Mouse (Mus musculus) urinary bladder, adult 2 months (tissue): ENCODE results near the gene Mpeg1. TPM values are rescaled to one million over a fixed set of nuclear protein-coding genes. Genes with fewer than 3 reads are reported as not detected.

ENCODE experiments used
- DNase-seq: peaks from one replicate; pipeline ENCODE4 v3.0.0; 2022; ENCODE audit warnings: low spot score
- polyA plus RNA-seq: library from polyadenylated mRNA; depleted of rRNA; stranded (reverse); fragments of >200 nt; gene quantifications from 2 replicates; pipeline ENCODE4 v1.2.3, GENCODE M21; 2012; rRNA removed

Mpeg1 gene
- 11.6 and 15.2 TPM in 2 replicates for polyA plus RNA-seq

- DNase-seq = no peak
Observed at GRCm38 (mm10) chr19:12460282-12461249, at the start of gene Mpeg1. Gene Mpeg1 (plus strand): TSS chr19:12460779.

GRCm38 (mm10) chr19:12413737-12414136 lies 46.8 kb upstream of the Mpeg1 start:
- DNase-seq = no peak

GRCm38 (mm10) chr19:12417361-12417760 lies 43.2 kb upstream of the Mpeg1 start, which contains the start of gene Olfr1441:
Gene Olfr1441 (plus strand): TSS chr19:12417433.
- DNase-seq = no peak

- no peak for DNase-seq
Observed at GRCm38 (mm10) chr19:12418312-12418711, 42.3 kb upstream of the Mpeg1 start.

GRCm38 (mm10) chr19:12420555-12420954 lies 40.0 kb upstream of the Mpeg1 start:
- DNase-seq = no peak

- no peak for DNase-seq
Observed at GRCm38 (mm10) chr19:12421680-12422079, 38.9 kb upstream of the Mpeg1 start.

GRCm38 (mm10) chr19:12427101-12427500 lies 33.5 kb upstream of the Mpeg1 start:
- DNase-seq = no peak

GRCm38 (mm10) chr19:12427605-12428004 lies 33.0 kb upstream of the Mpeg1 start, which contains the start of gene Pfpl:
Gene Pfpl (plus strand): TSS chr19:12427905.
- no peak for DNase-seq

- no peak for DNase-seq
Observed at GRCm38 (mm10) chr19:12433033-12433432, 27.5 kb upstream of the Mpeg1 start.

GRCm38 (mm10) chr19:12435011-12435416 lies 25.6 kb upstream of the Mpeg1 start:
- no peak for DNase-seq

- DNase-seq = no peak
Observed at GRCm38 (mm10) chr19:12435750-12436524, 24.6 kb upstream of the Mpeg1 start.

GRCm38 (mm10) chr19:12439581-12439980 lies 21.0 kb upstream of the Mpeg1 start:
- no peak for DNase-seq

GRCm38 (mm10) chr19:12440103-12440725 lies 20.4 kb upstream of the Mpeg1 start:
- no peak for DNase-seq

GRCm38 (mm10) chr19:12442560-12442959 lies 18.0 kb upstream of the Mpeg1 start:
- DNase-seq = no peak

- no peak for DNase-seq
Observed at GRCm38 (mm10) chr19:12445014-12445413, 15.6 kb upstream of the Mpeg1 start.

- no peak for DNase-seq
Observed at GRCm38 (mm10) chr19:12457401-12458066, 3.0 kb upstream of the Mpeg1 start.

- no peak for DNase-seq
Observed at GRCm38 (mm10) chr19:12459516-12459915, 1.1 kb upstream of the Mpeg1 start.

- no peak for DNase-seq
Observed at GRCm38 (mm10) chr19:12462851-12463721, 2.5 kb downstream of the Mpeg1 start.

GRCm38 (mm10) chr19:12463722-12464035 lies 3.1 kb downstream of the Mpeg1 start:
- no peak for DNase-seq

- no peak for DNase-seq
Observed at GRCm38 (mm10) chr19:12464127-12464526, 3.5 kb downstream of the Mpeg1 start.

GRCm38 (mm10) chr19:12464674-12465073 lies 4.1 kb downstream of the Mpeg1 start:
- DNase-seq = no peak
